Mouse (Mus musculus) cerebellum, adult 9-10 months (tissue): Measurements from ENCODE around the gene St13.

Source experiments
- DNase-seq: peaks from one replicate; pipeline ENCODE4 v3.0.0; 2022

St13 gene

GRCm38 (mm10) chr15:81364271-81364670, 35.6 kb downstream of the St13 start:
- DNase-seq, result no peak

GRCm38 (mm10) chr15:81362501-81362900, 37.4 kb downstream of the St13 start:
- DNase-seq, result no peak

DNA sequence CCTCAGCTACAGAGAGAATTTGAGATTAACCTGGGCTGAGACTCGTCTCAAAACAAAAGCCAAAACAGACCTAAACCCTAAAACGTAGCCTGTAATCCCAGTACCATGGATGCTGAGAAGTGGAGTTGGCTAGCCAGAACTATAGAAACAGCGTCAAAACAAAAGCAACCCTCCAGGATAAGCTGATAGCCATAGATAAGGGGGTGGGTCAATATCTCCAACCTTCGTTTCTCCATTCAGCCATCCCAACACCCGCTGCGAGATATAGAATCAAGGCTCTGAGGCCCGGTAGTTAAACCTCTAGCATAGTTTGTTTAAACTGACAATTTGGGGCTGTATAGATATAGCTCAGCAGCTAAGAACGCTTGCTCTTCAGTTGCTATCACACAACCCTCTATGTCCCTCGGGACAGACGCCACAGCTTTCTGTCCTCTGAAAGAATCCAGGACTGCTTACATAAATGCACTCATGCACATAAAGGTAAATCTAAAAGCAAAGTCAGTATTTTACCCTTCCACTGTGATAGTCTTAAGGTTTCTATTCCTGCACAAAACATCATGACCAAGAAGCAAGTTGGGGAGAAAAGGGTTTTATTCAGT, 38.4 kb downstream of the St13 start:
- DNase-seq, result peak; percentile 14

DNA sequence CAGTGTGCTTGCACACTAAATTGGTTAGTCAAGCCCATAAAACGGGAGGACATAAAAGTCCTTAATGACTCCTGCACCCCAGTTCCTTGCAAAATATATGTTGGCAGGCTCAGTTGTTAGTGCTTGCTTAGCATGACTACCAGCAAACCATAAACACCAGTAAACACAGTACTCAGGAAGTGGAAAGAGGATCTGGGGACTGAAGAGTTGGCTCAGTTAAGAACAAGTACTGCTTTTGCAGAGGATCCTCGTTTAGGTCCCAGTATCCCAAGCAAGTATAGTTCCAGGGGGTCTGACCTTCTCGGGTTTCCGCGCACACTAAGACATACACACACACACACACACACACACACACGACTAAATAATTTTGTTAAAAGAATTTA, 38.9 kb downstream of the St13 start:
- DNase-seq, result no peak

- peak; percentile 94 for DNase-seq
These were observed 39.4 kb downstream of the St13 start, which contains the start of gene Slc25a17 for GRCm38 (mm10) chr15:81360345-81361021. Slc25a17 (minus strand) TSS chr15:81360812.

DNA sequence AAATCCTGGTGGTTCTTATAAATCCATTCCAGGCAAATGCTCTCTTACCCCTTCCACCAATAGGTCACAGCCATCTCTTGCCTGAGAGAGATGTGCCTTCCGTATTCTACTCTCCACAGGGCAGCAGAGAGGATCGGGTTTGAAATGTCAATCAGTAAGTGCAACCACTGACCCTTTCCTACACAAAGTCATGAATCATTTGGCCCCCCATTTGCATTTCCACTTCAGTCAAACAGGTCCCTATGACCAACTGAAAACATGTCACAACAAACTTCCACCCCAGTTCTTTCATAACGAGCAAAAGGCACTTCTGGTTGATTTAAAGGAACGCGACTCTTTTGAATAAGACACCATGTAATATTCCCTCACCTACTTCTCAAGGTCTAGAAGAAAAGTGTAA, 40.5 kb downstream of the St13 start:
- DNase-seq, result no peak

DNA sequence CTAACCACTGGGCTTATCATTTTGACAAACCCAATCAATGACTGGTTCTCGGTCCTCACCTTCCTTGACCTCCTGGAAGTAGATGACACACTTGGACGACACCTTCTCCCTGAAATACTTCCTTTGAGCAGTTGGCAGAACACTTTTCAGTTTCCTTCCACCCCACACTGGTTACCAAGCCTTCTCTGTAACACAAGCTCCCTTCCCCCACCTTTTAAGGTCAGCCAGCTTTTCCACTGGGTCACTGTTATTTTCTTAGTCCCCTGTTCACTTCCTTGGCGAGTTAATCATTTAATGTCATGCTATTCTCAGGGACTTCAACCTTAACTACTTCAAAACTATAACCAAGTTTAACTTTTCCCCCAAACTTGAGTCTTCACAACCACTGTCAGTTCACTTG, 40.9 kb downstream of the St13 start:
- DNase-seq, result no peak

- no peak for DNase-seq
These were observed 42.9 kb downstream of the St13 start for GRCm38 (mm10) chr15:81356946-81357345.

- peak; percentile 26 for DNase-seq
These were observed 44.6 kb downstream of the St13 start for GRCm38 (mm10) chr15:81355146-81355761.

DNA sequence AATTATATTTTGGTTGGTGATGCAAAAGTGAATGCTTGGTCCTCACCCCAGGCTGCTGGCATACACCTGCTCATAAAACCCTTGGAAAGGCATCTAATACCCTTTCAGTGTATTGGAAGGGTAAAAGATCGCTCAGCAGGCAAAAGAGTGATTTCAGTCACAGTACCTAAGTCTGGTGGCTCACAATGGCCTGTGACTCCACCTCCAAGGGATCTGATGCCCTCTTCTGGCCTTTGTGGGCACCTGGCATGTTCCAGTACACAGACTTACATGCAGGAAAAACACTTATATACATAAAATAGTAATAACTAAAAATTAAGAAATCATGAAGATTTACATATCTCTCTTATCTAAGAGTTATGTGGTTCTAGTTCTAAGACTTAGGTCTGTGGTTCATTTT, 47.2 kb downstream of the St13 start:
- DNase-seq, result no peak

DNA sequence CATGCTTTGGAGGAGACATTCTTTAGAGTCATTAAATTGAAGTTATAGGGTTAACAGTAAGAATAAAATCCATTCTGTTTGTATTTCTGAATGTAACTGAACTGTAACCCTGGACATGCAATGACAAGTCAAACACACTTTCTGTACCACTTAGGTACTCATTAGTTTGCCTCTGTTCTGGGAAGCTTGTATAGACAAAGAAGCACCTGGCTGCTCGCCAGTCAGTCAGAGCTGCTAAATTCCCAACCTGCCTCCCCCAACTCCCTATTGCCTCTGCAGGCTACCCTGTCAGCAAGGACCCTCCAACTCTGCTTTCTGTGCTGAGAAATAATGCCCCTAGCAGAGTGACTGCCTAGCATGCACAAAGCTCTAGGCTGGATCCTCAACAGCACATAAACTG, 49.5 kb downstream of the St13 start:
- no peak for DNase-seq

DNA sequence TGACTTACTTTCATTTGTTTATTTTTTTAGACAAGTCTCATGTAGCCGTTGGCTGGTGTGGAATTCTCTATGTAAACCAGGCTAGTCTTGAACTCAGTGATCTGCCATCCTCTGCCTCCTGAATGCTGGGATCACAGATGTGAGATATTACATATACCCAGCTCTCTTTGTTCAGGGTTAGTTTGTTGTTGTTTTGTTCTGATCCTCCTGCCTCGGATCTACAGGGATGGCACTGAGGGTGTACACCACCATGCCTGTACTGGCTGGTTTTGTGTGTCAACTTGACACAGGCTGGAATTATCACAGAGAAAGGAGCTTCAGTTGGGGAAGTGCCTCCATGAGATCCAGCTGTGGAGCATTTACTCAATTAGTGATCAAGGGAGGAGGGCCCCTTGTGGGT, 51.5 kb downstream of the St13 start:
- DNase-seq, result no peak

DNA sequence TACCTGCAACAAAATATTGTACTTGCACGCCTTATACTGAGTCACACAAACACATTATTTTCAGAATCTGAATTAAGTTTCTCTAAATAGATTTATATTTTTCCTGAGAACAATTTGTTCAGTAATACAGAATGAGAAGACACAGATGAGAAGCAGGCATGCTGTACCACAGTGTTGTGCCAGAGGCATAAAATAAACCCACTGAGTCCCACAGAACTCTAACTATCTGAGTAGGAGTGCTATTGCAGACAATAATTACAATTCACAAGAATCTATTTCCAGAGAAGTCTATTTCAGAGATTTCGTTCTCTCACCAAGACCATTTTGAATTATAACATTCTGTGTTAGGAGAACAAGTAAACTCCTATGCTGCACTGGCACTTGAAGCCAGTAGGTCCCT, 52.4 kb downstream of the St13 start:
- no peak for DNase-seq

GRCm38 (mm10) chr15:81341426-81341825, 58.5 kb downstream of the St13 start:
- no peak for DNase-seq

- DNase-seq, result no peak
These were observed 60.7 kb downstream of the St13 start for GRCm38 (mm10) chr15:81339158-81339557.

- DNase-seq, result peak; percentile 73
These were observed 63.4 kb downstream of the St13 start for GRCm38 (mm10) chr15:81336466-81336865.

- DNase-seq, result no peak
These were observed 67.4 kb downstream of the St13 start for GRCm38 (mm10) chr15:81332517-81332916.

GRCm38 (mm10) chr15:81330816-81331433, 69.0 kb downstream of the St13 start:
- DNase-seq, result no peak

DNA sequence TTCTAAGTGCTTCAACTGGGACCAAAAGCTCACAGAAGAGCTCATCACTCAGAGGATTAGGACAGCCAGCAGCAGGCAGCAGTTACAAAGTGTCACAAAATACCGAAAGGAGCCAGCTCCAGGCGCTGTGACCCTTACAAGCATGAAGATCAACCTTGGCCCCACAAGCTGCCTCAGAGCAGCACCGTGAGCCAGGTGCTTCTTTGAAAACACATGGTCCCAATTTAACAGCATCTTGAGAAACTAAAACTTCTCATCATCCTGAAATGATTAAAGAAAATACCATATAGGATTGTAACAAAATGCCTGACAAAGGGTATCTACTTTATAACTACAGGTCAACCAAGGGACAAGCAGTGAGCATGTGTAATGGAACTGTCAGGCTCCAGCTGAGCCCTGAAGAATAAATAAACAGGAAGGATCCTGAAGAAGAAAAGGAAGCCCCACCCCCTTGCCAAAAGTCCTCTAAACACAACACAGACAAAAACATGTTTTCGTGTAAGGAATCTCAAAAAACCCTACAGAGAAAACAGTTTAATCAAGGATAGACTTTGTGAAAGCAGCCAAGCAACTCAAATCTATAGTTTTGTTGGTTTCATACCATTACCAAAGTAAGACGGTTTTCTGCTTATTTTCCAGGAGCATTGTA, 70.0 kb downstream of the St13 start:
- no peak for DNase-seq

GRCm38 (mm10) chr15:81327501-81327900, 72.4 kb downstream of the St13 start:
- DNase-seq, result no peak

- no peak for DNase-seq
These were observed 74.9 kb downstream of the St13 start for GRCm38 (mm10) chr15:81324979-81325378.

DNA sequence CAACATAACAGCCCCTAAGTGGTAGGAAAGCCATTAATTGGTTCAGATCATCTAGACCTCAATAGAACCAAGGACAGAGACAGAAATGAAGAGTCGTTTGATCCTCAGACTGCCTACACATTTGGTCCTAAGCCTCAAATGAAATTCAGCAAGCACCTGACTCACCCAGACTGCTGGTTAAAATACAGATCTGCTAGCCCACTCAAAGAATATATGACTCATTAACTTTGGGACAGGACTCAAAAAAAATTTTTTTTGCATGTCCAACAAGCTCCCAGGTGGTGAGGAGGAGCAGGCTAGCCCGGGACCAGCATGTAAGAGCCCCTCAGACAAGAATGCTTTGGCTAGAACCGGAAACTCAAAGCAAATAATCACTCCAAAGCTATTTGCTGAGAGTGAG, 79.7 kb downstream of the St13 start:
- no peak for DNase-seq

- DNase-seq, result no peak
These were observed 80.4 kb downstream of the St13 start for GRCm38 (mm10) chr15:81319462-81319861.

DNA sequence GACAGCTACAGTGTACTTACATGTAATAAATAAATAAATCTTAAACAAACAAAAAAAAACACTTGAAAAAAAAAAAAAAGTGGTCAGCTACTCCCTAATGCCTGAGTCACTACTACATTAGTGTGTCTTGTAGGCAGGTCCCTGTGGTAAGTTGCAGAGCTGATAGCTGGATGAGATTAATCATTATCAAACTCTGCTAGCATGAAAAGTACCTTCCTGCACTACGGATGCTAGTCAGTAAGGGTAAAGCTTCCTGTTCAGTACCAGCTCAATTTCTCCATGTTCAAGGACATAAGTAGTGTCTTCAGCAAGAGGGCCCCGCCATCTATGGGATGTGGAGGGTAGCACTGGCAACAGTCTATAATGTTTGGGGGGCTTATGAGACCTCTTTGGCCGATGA, 85.9 kb downstream of the St13 start:
- DNase-seq, result no peak
